8 mouse cellular contexts compared by ENCODE assay signal in the genomic region with DNA sequence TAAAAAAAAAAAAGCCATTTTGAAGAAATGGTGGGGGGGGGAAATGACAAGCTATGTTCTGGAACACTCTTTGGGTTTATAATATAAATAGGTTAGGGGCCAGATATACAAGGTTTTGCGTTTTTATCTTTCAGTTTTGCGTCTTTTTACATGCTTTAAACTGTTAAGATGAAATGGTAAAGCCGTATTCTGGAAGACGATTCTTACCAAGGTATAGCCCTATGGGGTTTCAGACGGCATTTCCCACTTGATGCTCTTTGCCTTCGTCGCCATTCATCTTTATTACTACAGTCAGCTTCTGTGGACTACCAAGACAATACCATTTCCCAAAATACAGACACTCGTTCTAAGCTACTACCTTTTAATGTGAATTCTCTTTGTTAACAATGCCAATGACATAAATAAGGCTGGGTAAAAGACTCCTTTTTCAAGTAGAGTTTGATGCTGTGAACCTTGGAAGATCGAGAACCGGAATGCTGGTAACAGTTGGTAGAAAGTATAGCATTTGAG. TPM values are rescaled to one million over a fixed set of nuclear protein-coding genes. Genes with fewer than 3 reads are reported as not detected.
DNase-seq lines count a peak whose midpoint lies in the region; ATAC-seq and TF ChIP-seq lines count a peak whose summit lies in the region.

No protein-coding gene starts in this region.

- H3K9me3 ChIP-seq in kidney, postnatal 0 days (replicated peaks; ENCODE audit: low read length): no peaks in the 10 kb centered on the region
- H3K9me3 ChIP-seq in hindbrain, embryonic 14.5 days (ENCODE audit: control insufficient read depth, low read length): no peaks in the 10 kb centered on the region

- peak overlapping the region; percentile 81 for H3ac ChIP-seq in myocyte (ENCODE audit: control insufficient read depth, insufficient read length)

- no peaks in the 10 kb centered on the region for H3K36me3 ChIP-seq in kidney, postnatal 0 days (ENCODE audit: insufficient read depth, low read length)
- H3K36me3 ChIP-seq in hindbrain, embryonic 14.5 days (replicated peaks; ENCODE audit: control insufficient read depth, insufficient read depth): no peaks in the 10 kb centered on the region
- H3K36me3 ChIP-seq in myocyte (ENCODE audit: control insufficient read depth, insufficient read depth): no peaks in the 10 kb centered on the region

- H3K4me3 ChIP-seq in kidney, postnatal 0 days (replicated peaks; ENCODE audit: low read depth, low read length): peak overlapping the region; percentile 96
- H3K4me3 ChIP-seq in hindbrain, embryonic 14.5 days (replicated peaks; ENCODE audit: low read length): peak overlapping the region; percentile 79
- peak overlapping the region; percentile 71 for H3K4me3 ChIP-seq in myocyte

- peak; percentile 25 for DNase-seq in kidney, postnatal 0 days (ENCODE audit: low spot score)
- DNase-seq in kidney, adult 11 months: no peak
- peak; percentile 29 for DNase-seq in brain, adult 2 months (ENCODE audit: low read depth, low spot score)
- peak; percentile 46 for DNase-seq in hindbrain, embryonic 14.5 days (ENCODE audit: low spot score)
- DNase-seq in cerebellum, postnatal 4 days (ENCODE audit: low spot score in 2 of 2): no peak
- DNase-seq in spleen, postnatal 36 days (ENCODE audit: low spot score in 2 of 2): no peak
- no peak for DNase-seq in urinary bladder, adult 18-20 months (ENCODE audit: low spot score in 2 of 2)

- TF ChIP-seq POLR2A in myocyte (IDR thresholded peaks at IDR 0.05; ENCODE audit: insufficient read length, low read depth): no peak

- H3K27me3 ChIP-seq in kidney, postnatal 0 days (ENCODE audit: insufficient read depth, low read length): no peaks in the 10 kb centered on the region
- no peaks in the 10 kb centered on the region for H3K27me3 ChIP-seq in hindbrain, embryonic 14.5 days (ENCODE audit: control insufficient read depth, insufficient read depth, low read length)
- H3K27me3 ChIP-seq in myocyte (ENCODE audit: control insufficient read depth, insufficient read depth, insufficient read length): no peaks in the 10 kb centered on the region

- no peak for TF ChIP-seq CTCF in kidney, postnatal 0 days (IDR thresholded peaks at IDR 0.05; ENCODE audit: low read depth)

- peak overlapping the region; percentile 60 for H3K4me2 ChIP-seq in kidney, postnatal 0 days (ENCODE audit: low read length)
- H3K4me2 ChIP-seq in hindbrain, embryonic 14.5 days (replicated peaks): peak overlapping the region; percentile 65
- peak overlapping the region; percentile 92 for H3K4me2 ChIP-seq in myocyte (ENCODE audit: low read depth)

- H3K9ac ChIP-seq in kidney, postnatal 0 days (ENCODE audit: low read depth, low read length): peak overlapping the region; percentile 92; the same call in 1 of the 2 replicates
- peak overlapping the region; percentile 97 for H3K9ac ChIP-seq in hindbrain, embryonic 14.5 days

- 8% methylated on average over 10 of the region's 10 CpGs for WGBS in kidney, postnatal 0 days
- WGBS in hindbrain, embryonic 14.5 days: 12% methylated on average over 10 of the region's 10 CpGs

- peaks cover 56% of the 10 kb centered on the region for H3K79me2 ChIP-seq in myocyte (ENCODE audit: control insufficient read depth, insufficient read depth)

- no peak for ATAC-seq in kidney, postnatal 0 days (replicated peaks; ENCODE audit: low FRiP score, low read depth)
- no peak for ATAC-seq in hindbrain, embryonic 14.5 days (ENCODE audit: low FRiP score)

- H3K4me1 ChIP-seq in kidney, postnatal 0 days (replicated peaks; ENCODE audit: insufficient read depth, low read length): peaks cover 3% of the 10 kb centered on the region; the same call in 1 of the 2 replicates
- H3K4me1 ChIP-seq in hindbrain, embryonic 14.5 days (replicated peaks; ENCODE audit: control insufficient read depth, insufficient read depth, low read length): peaks cover 24% of the 10 kb centered on the region

- H3K27ac ChIP-seq in kidney, postnatal 0 days: 0 out of 2 replicates have a peak overlapping the region, but pooled peaks have one; percentile 99
- peak overlapping the region; percentile 99 for H3K27ac ChIP-seq in hindbrain, embryonic 14.5 days

TF ChIP-seq in myocyte, 11 proteins besides CTCF, POLR2A, EP300 and RAD21:
- TF ChIP-seq MYOD1 (IDR thresholded peaks at IDR 0.05; ENCODE audit: control insufficient read depth in 1 of 3, insufficient read length in 2 of 3, low read depth in 2 of 3): no peak
- TF ChIP-seq REST (IDR thresholded peaks at IDR 0.05; ENCODE audit: insufficient read depth, insufficient read length): no peak
- no peak for TF ChIP-seq E2F4 (IDR thresholded peaks at IDR 0.05; ENCODE audit: insufficient read depth)
TF ChIP-seq in myocyte: peak in this region for 0.

RNA-seq across cellular contexts. Expression of a gene that starts 1.6 kb away (rescaled TPM):
- 12.1 and 14.1 TPM in 2 replicates for polyA plus RNA-seq in kidney, postnatal 0 days (2015; fragmentation: Nextera tagmentation; extraction: Ambion mirVana)
- polyA plus RNA-seq in hindbrain, embryonic 14.5 days (2014; fragmentation: Nextera tagmentation; extraction: Ambion mirVana): 60.9 and 62.1 TPM in 2 replicates
- polyA plus RNA-seq in myocyte (2012; fragmentation: generic; extraction: Trizol): 2.4 TPM

Comparison
In these comparisons a context has a peak if more than half of its experiments do, and no peak if none do; other contexts are left out.
1. DNase-seq: peak in kidney, postnatal 0 days (single experiment), brain, adult 2 months (single experiment) and hindbrain, embryonic 14.5 days (single experiment); none in kidney, adult 11 months (single experiment), cerebellum, postnatal 4 days (0 of 2), spleen, postnatal 36 days (0 of 2) and urinary bladder, adult 18-20 months (0 of 2).
2. Peak in every context shown above with its lines, with median percentiles within 50 percentile points of each other: H3K4me2 ChIP-seq and H3K4me3 ChIP-seq.